Mouse (Mus musculus) MEL (cell line): ENCODE data around the gene Tnni2. TPM values are rescaled to one million over a fixed set of nuclear protein-coding genes. Genes with fewer than 3 reads are reported as not detected.

Experiments used
- DNase-seq: peaks from one replicate; pipeline ENCODE4 v3.0.0; 2011; ENCODE audit warnings: low read depth, low spot score
- H3K27ac ChIP-seq: 2 replicates; pipeline ENCODE4 v1.5.1; 2012; ENCODE audit warnings: low read depth, mild to moderate bottlenecking, control low read depth, low read length, moderate library complexity; ENCODE audit not compliant: control insufficient read depth
- H3K27me3 ChIP-seq, 2 experiments: fragments of 150-350 bp in 1 of 2; sonication (generic) in 1 of 2; 2 replicates each; pipeline ENCODE4 v1.6.1; 2012; ENCODE audit warnings: low read length in 2 of 2, mild to moderate bottlenecking in 2 of 2, improper control_type of control experiment in 1 of 2, moderate library complexity in 1 of 2; ENCODE audit not compliant: insufficient read depth in 2 of 2, control insufficient read depth in 1 of 2
- H3K36me3 ChIP-seq, 2 experiments: 2 replicates each; pipeline ENCODE4 v1.6.1; 2012 to 2014; ENCODE audit warnings: low read length in 2 of 2, improper control_type of control experiment in 1 of 2, inconsistent platforms in 1 of 2, mild to moderate bottlenecking in 1 of 2; ENCODE audit not compliant: insufficient read depth in 2 of 2, control insufficient read depth in 1 of 2
- H3K4me1 ChIP-seq, 2 experiments: fragments of 150-350 bp in 1 of 2; sonication (generic) in 1 of 2; 2 replicates each; pipeline ENCODE4 v1.6.1; 2012; ENCODE audit warnings: low read length in 2 of 2, improper control_type of control experiment in 1 of 2, mild to moderate bottlenecking in 1 of 2; ENCODE audit not compliant: insufficient read depth in 2 of 2, control insufficient read depth in 1 of 2
- H3K4me3 ChIP-seq, 2 experiments: fragments of 150-350 bp in 1 of 2; sonication (generic) in 1 of 2; 2 replicates each; pipeline ENCODE4 v1.5.1; 2012; ENCODE audit warnings: low read depth in 2 of 2, low read length in 2 of 2, mild to moderate bottlenecking in 2 of 2, moderate library complexity in 2 of 2, control low read depth in 1 of 2, improper control_type of control experiment in 1 of 2; ENCODE audit not compliant: control insufficient read depth in 1 of 2, insufficient read depth in 1 of 2
- H3K79me2 ChIP-seq: 2 replicates; pipeline ENCODE4 v1.6.1; 2012; ENCODE audit warnings: mild to moderate bottlenecking, low read length, moderate library complexity; ENCODE audit not compliant: control insufficient read depth, poor library complexity, insufficient read depth
- H3K9ac ChIP-seq: 2 replicates; pipeline ENCODE4 v1.6.1; 2012; ENCODE audit warnings: low read depth, mild to moderate bottlenecking, control low read depth, low read length, moderate library complexity; ENCODE audit not compliant: control insufficient read depth, poor library complexity, severe bottlenecking
- H3K9me3 ChIP-seq: fragments of 150-350 bp; sonication (generic); replicated peaks from 2 replicates; pipeline ENCODE4 v1.6.1; 2012; ENCODE audit warnings: mild to moderate bottlenecking, low read length, improper control_type of control experiment, moderate library complexity; ENCODE audit not compliant: insufficient read depth
- CHD1 ChIP-seq: IDR thresholded peaks from 2 replicates; pipeline ENCODE4 v1.6.1; 2012; ENCODE audit warnings: low read depth, mild to moderate bottlenecking, inconsistent platforms, low read length, improper control_type of control experiment
- CHD2 ChIP-seq: IDR thresholded peaks from 2 replicates; pipeline ENCODE4 v1.6.1; 2011; ENCODE audit warnings: low read length, improper control_type of control experiment
- CTCF ChIP-seq, 3 experiments: IDR thresholded peaks in 2 of 3; conservative IDR thresholded peaks in 1 of 3; 2 replicates each; pipeline ENCODE4 v1.5.1; 2011 to 2012; ENCODE audit warnings: low read length in 3 of 3, low read depth in 2 of 3, mild to moderate bottlenecking in 2 of 3, improper control_type of control experiment in 1 of 3, inconsistent platforms in 1 of 3, mixed read lengths in 1 of 3, moderate library complexity in 1 of 3; ENCODE audit not compliant: control insufficient read depth in 1 of 3, insufficient read depth in 1 of 3, poor library complexity in 1 of 3, severe bottlenecking in 1 of 3
- E2F4 ChIP-seq: IDR thresholded peaks from 2 replicates; pipeline ENCODE4 v1.6.1; 2011; ENCODE audit warnings: low read depth, low read length, improper control_type of control experiment, borderline replicate concordance
- ETS1 ChIP-seq: IDR thresholded peaks from 2 replicates; pipeline ENCODE4 v1.6.1; 2012; ENCODE audit warnings: low read depth, mild to moderate bottlenecking, inconsistent platforms, low read length, improper control_type of control experiment, moderate library complexity
- JUND ChIP-seq: IDR thresholded peaks from 2 replicates; pipeline ENCODE4 v1.6.1; 2011; ENCODE audit warnings: low read depth, mild to moderate bottlenecking, improper control_type of control experiment, low read length
- KAT2A ChIP-seq: conservative IDR thresholded peaks from 2 replicates; pipeline ENCODE4 v1.6.1; 2012; ENCODE audit warnings: low read depth, low read length, improper control_type of control experiment, inconsistent platforms
- MYC ChIP-seq: IDR thresholded peaks from 2 replicates; pipeline ENCODE4 v1.6.1; 2011; ENCODE audit warnings: low read depth, mild to moderate bottlenecking, low read length, improper control_type of control experiment, moderate library complexity
- NELFE ChIP-seq: IDR thresholded peaks from 2 replicates; pipeline ENCODE4 v1.6.1; 2011; ENCODE audit warnings: low read depth, low read length, improper control_type of control experiment
- NRF1 ChIP-seq: IDR thresholded peaks from 2 replicates; pipeline ENCODE4 v1.6.1; 2014; ENCODE audit warnings: low read depth, mild to moderate bottlenecking, inconsistent platforms, low read length, improper control_type of control experiment, moderate library complexity; ENCODE audit not compliant: poor library complexity, insufficient read depth, severe bottlenecking
- POLR2AphosphoS2 ChIP-seq: IDR thresholded peaks from 2 replicates; pipeline ENCODE4 v1.6.1; 2011; ENCODE audit warnings: low read length, improper control_type of control experiment
- RAD21 ChIP-seq: IDR thresholded peaks from 2 replicates; pipeline ENCODE4 v1.6.1; 2011; ENCODE audit warnings: mild to moderate bottlenecking, low read depth, low read length, improper control_type of control experiment
- RCOR1 ChIP-seq: IDR thresholded peaks from 2 replicates; pipeline ENCODE4 v1.6.1; 2012; ENCODE audit warnings: low read depth, mild to moderate bottlenecking, inconsistent platforms, low read length, improper control_type of control experiment
- UBTF ChIP-seq: IDR thresholded peaks from 2 replicates; pipeline ENCODE4 v1.6.1; 2012; ENCODE audit warnings: low read depth, mild to moderate bottlenecking, inconsistent platforms, low read length, improper control_type of control experiment, moderate library complexity, borderline replicate concordance; ENCODE audit not compliant: insufficient read depth
- USF1 ChIP-seq: IDR thresholded peaks from 2 replicates; pipeline ENCODE4 v1.6.1; 2014; ENCODE audit warnings: low read depth, mild to moderate bottlenecking, inconsistent platforms, low read length, improper control_type of control experiment, moderate library complexity
- polyA plus RNA-seq, 2 experiments: library from polyadenylated mRNA; stranded (reverse) in 1 of 2; unstranded in 1 of 2; fragments of >175 nt in 1 of 2; fragments of >200 nt in 1 of 2; gene quantifications; 2 replicates each; pipeline versions ENCODE4 v1.2.1 to v1.2.4; 2012; ENCODE audit warnings: low replicate concordance in 2 of 2, low read depth in 1 of 2; ENCODE audit not compliant: insufficient read length in 2 of 2, insufficient read depth in 1 of 2, missing spikeins in 1 of 2
- total RNA-seq: library from RNA; depleted of rRNA; stranded (reverse); fragments of 300-350 nt; gene quantifications from 2 replicates; pipeline ENCODE4 v1.2.3, GENCODE M21; 2012; rRNA removed

The Tnni2 gene
- total and polyA plus RNA-seq, 3 experiments = 0.84 TPM; not detected in 2

- H3K79me2 ChIP-seq = no peaks in the 10 kb centered on the region
- TF ChIP-seq CHD2 (no peak), JUND (no peak), MYC (no peak), KAT2A (no peak), E2F4 (no peak), POLR2AphosphoS2 (no peak), ETS1 (no peak), UBTF (no peak), RCOR1 (no peak), USF1 (no peak), CHD1 (no peak), CTCF (IDR thresholded peaks at IDR 0.05 in 2 of 3, conservative IDR thresholded peaks at IDR 0.05 in 1 of 3; ENCODE audit: control insufficient read depth in 1 of 3, insufficient read depth in 1 of 3, low read depth in 2 of 3, low read length in 3 of 3, poor library complexity in 1 of 3, severe bottlenecking in 1 of 3) (no peak), NRF1 (no peak), RAD21 (no peak), NELFE (no peak)
- TF ChIP-seq, all 39 proteins: peak for 0
- no peaks in the 10 kb centered on the region for H3K27me3 ChIP-seq
- H3K27ac ChIP-seq = no peak overlapping the region
- no peak overlapping the region for H3K4me3 ChIP-seq
- H3K9ac ChIP-seq = no peak overlapping the region
- H3K36me3 ChIP-seq = no peaks in the 10 kb centered on the region
- no peaks in the 10 kb centered on the region for H3K4me1 ChIP-seq
- DNase-seq = no peak
- no peaks in the 10 kb centered on the region for H3K9me3 ChIP-seq
Observed at GRCm38 (mm10) chr7:142493535-142493934, 51.9 kb downstream of the Tnni2 start.

Other genes starting within 250 kb of the Tnni2 start
- gene Krtap5-3, start 240.4 kb upstream of the Tnni2 start, total RNA-seq = not detected in 2 replicates
- gene Krtap5-3, start 240.4 kb upstream of the Tnni2 start, polyA plus RNA-seq = not detected
- gene Gm7579, start 229.9 kb upstream of the Tnni2 start, total RNA-seq = not detected in 2 replicates
- gene Gm7579, start 229.9 kb upstream of the Tnni2 start, polyA plus RNA-seq = not detected
- not detected in 2 replicates for gene Krtap5-5, start 211.8 kb upstream of the Tnni2 start, total RNA-seq
- not detected for gene Krtap5-5, start 211.8 kb upstream of the Tnni2 start, polyA plus RNA-seq
- not detected in 2 replicates for gene Gm40460, start 200.7 kb upstream of the Tnni2 start, total RNA-seq
- gene Gm40460, start 200.7 kb upstream of the Tnni2 start, polyA plus RNA-seq = not detected
- not detected in 2 replicates for gene Gm2431, start 183.5 kb upstream of the Tnni2 start, total RNA-seq
- not detected for gene Gm2431, start 183.5 kb upstream of the Tnni2 start, polyA plus RNA-seq
- not detected in 2 replicates for gene Gm4559, start 167.4 kb upstream of the Tnni2 start, total RNA-seq
- gene Gm4559, start 167.4 kb upstream of the Tnni2 start, polyA plus RNA-seq = not detected
- not detected in 2 replicates for gene Krtap5-1, start 144.7 kb upstream of the Tnni2 start, total RNA-seq
- not detected for gene Krtap5-1, start 144.7 kb upstream of the Tnni2 start, polyA plus RNA-seq
- not detected in 2 replicates for gene Krtap5-4, start 138.3 kb upstream of the Tnni2 start, total RNA-seq
- gene Krtap5-4, start 138.3 kb upstream of the Tnni2 start, polyA plus RNA-seq = not detected
- not detected in 2 replicates for gene Ifitm10, start 68.1 kb upstream of the Tnni2 start, total RNA-seq
- under 1 TPM in 1 of 2 experiments, not detected in 1; 0.21 TPM for gene Ifitm10, start 68.1 kb upstream of the Tnni2 start, polyA plus RNA-seq
- 3.2 and 8.1 TPM in 2 replicates for gene Gm49369, start 59.1 kb upstream of the Tnni2 start, total RNA-seq
- gene Gm49369, start 59.1 kb upstream of the Tnni2 start, polyA plus RNA-seq = 10 to 100 TPM in 1 of 2 experiments, not detected in 1; 15.2 TPM
- gene Ctsd, start 53.8 kb upstream of the Tnni2 start, total RNA-seq = 112 and 115 TPM in 2 replicates
- gene Ctsd, start 53.8 kb upstream of the Tnni2 start, polyA plus RNA-seq = 100 to 1,000 TPM in 1 of 2 experiments, 10 to 100 TPM in 1; 89.3 to 179 TPM
- not detected in 2 replicates for gene Syt8, start 7.0 kb upstream of the Tnni2 start, total RNA-seq
- not detected for gene Syt8, start 7.0 kb upstream of the Tnni2 start, polyA plus RNA-seq
- not detected in 2 replicates for gene Lsp1, start 19.0 kb downstream of the Tnni2 start, total RNA-seq
- gene Lsp1, start 19.0 kb downstream of the Tnni2 start, polyA plus RNA-seq = not detected
- gene Tnnt3, start 57.0 kb downstream of the Tnni2 start, total RNA-seq = not detected in 2 replicates
- not detected for gene Tnnt3, start 57.0 kb downstream of the Tnni2 start, polyA plus RNA-seq
- gene Mrpl23, start 90.9 kb downstream of the Tnni2 start, total RNA-seq = 48.2 and 57.6 TPM in 2 replicates
- gene Mrpl23, start 90.9 kb downstream of the Tnni2 start, polyA plus RNA-seq = 10 to 100 TPM in 1 of 2 experiments, not detected in 1; 11.4 TPM
- not detected in 2 replicates for gene Igf2, start 225.0 kb downstream of the Tnni2 start, total RNA-seq
- gene Igf2, start 225.0 kb downstream of the Tnni2 start, polyA plus RNA-seq = not detected
- not detected in 2 replicates for gene Gm49394, start 228.1 kb downstream of the Tnni2 start, total RNA-seq
- gene Gm49394, start 228.1 kb downstream of the Tnni2 start, polyA plus RNA-seq = not detected